Mouse (Mus musculus): Measurements from ENCODE around the gene Fam185a.

The Fam185a gene

GRCm38 (mm10) chr5:21496321-21496720 lies 71.6 kb downstream of the Fam185a start:
- no peak for DNase-seq

GRCm38 (mm10) chr5:21496881-21497280 lies 72.1 kb downstream of the Fam185a start:
- no peak for DNase-seq

GRCm38 (mm10) chr5:21498490-21498889 lies 73.7 kb downstream of the Fam185a start:
- DNase-seq = no peak

GRCm38 (mm10) chr5:21498925-21499324 lies 74.2 kb downstream of the Fam185a start:
- no peak for DNase-seq

GRCm38 (mm10) chr5:21500133-21500532 lies 75.4 kb downstream of the Fam185a start:
- DNase-seq = no peak

GRCm38 (mm10) chr5:21500941-21501340 lies 76.2 kb downstream of the Fam185a start:
- no peak for DNase-seq

- DNase-seq = no peak
Measured at GRCm38 (mm10) chr5:21502936-21503610, 78.3 kb downstream of the Fam185a start.

- no peak for DNase-seq
Measured at GRCm38 (mm10) chr5:21505159-21505558, 80.4 kb downstream of the Fam185a start.

GRCm38 (mm10) chr5:21506887-21507286 lies 82.1 kb downstream of the Fam185a start:
- no peak for DNase-seq

GRCm38 (mm10) chr5:21509801-21510200 lies 85.0 kb downstream of the Fam185a start:
- no peak for DNase-seq

- DNase-seq = no peak
Measured at GRCm38 (mm10) chr5:21513363-21513762, 88.6 kb downstream of the Fam185a start.

GRCm38 (mm10) chr5:21517562-21517961 lies 92.8 kb downstream of the Fam185a start:
- DNase-seq = no peak

GRCm38 (mm10) chr5:21518207-21518606 lies 93.4 kb downstream of the Fam185a start:
- DNase-seq = no peak

- DNase-seq = no peak
Measured at GRCm38 (mm10) chr5:21519166-21519565, 94.4 kb downstream of the Fam185a start.

GRCm38 (mm10) chr5:21526835-21527485 lies 102.2 kb downstream of the Fam185a start:
- no peak for DNase-seq

GRCm38 (mm10) chr5:21527488-21527911 lies 102.7 kb downstream of the Fam185a start:
- no peak for DNase-seq

GRCm38 (mm10) chr5:21528068-21528842 lies 103.5 kb downstream of the Fam185a start:
- DNase-seq = no peak

- DNase-seq = no peak
Measured at GRCm38 (mm10) chr5:21529110-21529720, 104.5 kb downstream of the Fam185a start.

Measured in cerebellum, postnatal 25 days (tissue).